Mouse (Mus musculus) C2C12 (cell line): ENCODE measurements around the gene Tpbgl.

Source experiments
- CEBPB ChIP-seq: IDR thresholded peaks from one replicate; pipeline ENCODE4 v1.6.1; 2011; ENCODE audit warnings: low read depth, mild to moderate bottlenecking, control low read depth, moderate library complexity
- CTCF ChIP-seq: IDR thresholded peaks from one replicate; pipeline ENCODE4 v1.5.1; 2011; ENCODE audit not compliant: control insufficient read depth, insufficient read depth, insufficient read length
- MYOD1 ChIP-seq: IDR thresholded peaks from one replicate; pipeline ENCODE4 v1.6.1; 2011; ENCODE audit warnings: low read depth; ENCODE audit not compliant: control insufficient read depth, insufficient read length

GRCm38 (mm10) chr7:99618860-99619259 lies 8.0 kb downstream of the Tpbgl start:
- TF ChIP-seq CTCF (no peak), CEBPB (no peak), MYOD1 (no peak)
